Mouse (Mus musculus): ENCODE results near the gene Tspear. TPM values are rescaled to one million over a fixed set of nuclear protein-coding genes. Genes with fewer than 3 reads are reported as not detected.

The Tspear gene
- polyA plus RNA-seq, 1 experiment: not detected

DNA sequence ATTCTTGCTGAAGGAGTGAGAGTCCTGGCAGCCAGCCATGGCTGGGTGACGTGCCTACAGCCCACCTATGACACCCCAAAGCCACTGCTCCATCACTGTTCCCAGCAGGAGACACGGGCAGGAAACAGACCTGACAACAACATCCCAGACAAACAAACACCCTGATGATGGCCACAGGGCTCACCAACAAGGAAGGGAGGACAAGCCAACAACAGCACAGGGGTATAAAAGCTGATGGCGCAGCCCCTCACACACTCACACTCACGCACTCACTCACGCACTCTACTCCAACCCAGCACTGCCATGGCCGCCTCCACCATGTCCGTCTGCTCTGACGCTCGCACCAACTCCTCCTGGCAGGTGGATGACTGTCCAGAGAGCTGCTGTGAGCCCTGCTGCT lies 166.2 kb downstream of the Tspear start, which contains the start of gene Gm10318:
Gm10318 (plus strand) TSS at position 301 of the 400 bp plus-strand sequence.
- H3ac ChIP-seq (ENCODE audit: control insufficient read depth, insufficient read length, low read depth): no peak within 1 kb of the TSS
- H3K79me2 ChIP-seq (ENCODE audit: control insufficient read depth, insufficient read depth): no peaks in the 10 kb centered on the region
- H3K27me3 ChIP-seq (ENCODE audit: control insufficient read depth, insufficient read depth, insufficient read length): peaks cover 33% of the 10 kb centered on the region
- H3K36me3 ChIP-seq (ENCODE audit: control insufficient read depth, insufficient read depth): no peaks in the 10 kb centered on the region
- H3K4me3 ChIP-seq (ENCODE audit: insufficient read depth, poor library complexity, severe bottlenecking): no peak within 1 kb of the TSS
- no peaks in the 10 kb centered on the region for H3K79me3 ChIP-seq (ENCODE audit: low read depth)
- TF ChIP-seq CEBPB (IDR thresholded peaks at IDR 0.05; ENCODE audit: low read depth) (no peak), MYOG (IDR thresholded peaks at IDR 0.05; ENCODE audit: control insufficient read depth, extremely low read depth, insufficient read length) (no peak), MAX (IDR thresholded peaks at IDR 0.05) (no peak), MYOD1 (IDR thresholded peaks at IDR 0.05; ENCODE audit: control insufficient read depth, insufficient read length, low read depth) (no peak), USF1 (IDR thresholded peaks at IDR 0.05; ENCODE audit: low read depth) (no peak), CTCF (IDR thresholded peaks at IDR 0.05; ENCODE audit: control insufficient read depth, insufficient read depth, insufficient read length) (no peak), FOSL1 (IDR thresholded peaks at IDR 0.05; ENCODE audit: insufficient read depth, low read length, poor library complexity, severe bottlenecking) (no peak)

- Histone ChIP-seq H3K36me3 (ENCODE audit: control insufficient read depth, insufficient read depth) (no peaks in the 10 kb centered on the region), H3K79me2 (ENCODE audit: control insufficient read depth, insufficient read depth) (no peaks in the 10 kb centered on the region), H3ac (ENCODE audit: control insufficient read depth, insufficient read length, low read depth) (no peak within 1 kb of the TSS), H3K4me3 (ENCODE audit: insufficient read depth, poor library complexity, severe bottlenecking) (no peak within 1 kb of the TSS), H3K79me3 (ENCODE audit: low read depth) (no peaks in the 10 kb centered on the region), H3K27me3 (ENCODE audit: control insufficient read depth, insufficient read depth, insufficient read length) (peaks cover 10% of the 10 kb centered on the region)
- TF ChIP-seq MYOG (IDR thresholded peaks at IDR 0.05; ENCODE audit: control insufficient read depth, extremely low read depth, insufficient read length) (no peak), CEBPB (IDR thresholded peaks at IDR 0.05; ENCODE audit: low read depth) (no peak), FOSL1 (IDR thresholded peaks at IDR 0.05; ENCODE audit: insufficient read depth, low read length, poor library complexity, severe bottlenecking) (no peak)
These were observed 175.3 kb downstream of the Tspear start, which contains the start of gene Gm3285 for GRCm38 (mm10) chr10:77861675-77862074. TSS of gene Gm3285 (plus strand) at chr10:77861975.

GRCm38 (mm10) chr10:77864067-77864761 lies 177.8 kb downstream of the Tspear start:
- no peak for TF ChIP-seq USF1 (IDR thresholded peaks at IDR 0.05; ENCODE audit: low read depth)
- no peak for TF ChIP-seq FOSL1 (IDR thresholded peaks at IDR 0.05; ENCODE audit: insufficient read depth, low read length, poor library complexity, severe bottlenecking)
- no peak for TF ChIP-seq CTCF (IDR thresholded peaks at IDR 0.05; ENCODE audit: control insufficient read depth, insufficient read depth, insufficient read length)
- no peak for TF ChIP-seq MYOD1 (IDR thresholded peaks at IDR 0.05; ENCODE audit: control insufficient read depth, insufficient read length, low read depth)
- TF ChIP-seq MYOG (IDR thresholded peaks at IDR 0.05; ENCODE audit: control insufficient read depth, extremely low read depth, insufficient read length): no peak
- TF ChIP-seq CEBPB (IDR thresholded peaks at IDR 0.05; ENCODE audit: low read depth): no peak
- TF ChIP-seq MAX (IDR thresholded peaks at IDR 0.05): no peak
- no peak overlapping the region for H3K4me3 ChIP-seq (ENCODE audit: insufficient read depth, poor library complexity, severe bottlenecking)
- H3K79me2 ChIP-seq (ENCODE audit: control insufficient read depth, insufficient read depth): no peaks in the 10 kb centered on the region

DNA sequence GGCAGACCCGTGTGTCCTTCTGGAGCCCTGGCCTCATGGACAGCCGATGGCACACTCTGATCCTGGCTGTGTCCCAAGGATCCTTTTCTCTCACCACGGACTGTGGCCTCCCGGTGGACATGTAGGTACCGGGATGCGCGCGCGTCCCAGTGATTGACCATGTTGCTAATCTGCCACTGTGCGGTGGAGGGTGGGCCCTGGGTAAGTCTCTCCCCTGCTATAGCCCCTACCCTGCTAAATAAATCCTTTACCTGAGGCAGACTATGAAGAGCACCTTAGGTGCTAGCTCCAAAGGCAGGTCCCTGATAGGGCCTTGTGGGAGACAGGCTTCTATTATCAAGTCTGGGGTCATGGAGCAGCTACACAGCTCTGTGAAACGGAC lies 178.4 kb downstream of the Tspear start:
- no peak overlapping the region for H3K4me3 ChIP-seq (ENCODE audit: insufficient read depth, poor library complexity, severe bottlenecking)
- no peak for TF ChIP-seq MAX (IDR thresholded peaks at IDR 0.05)
- no peak for TF ChIP-seq CTCF (IDR thresholded peaks at IDR 0.05; ENCODE audit: control insufficient read depth, insufficient read depth, insufficient read length)
- TF ChIP-seq CEBPB (IDR thresholded peaks at IDR 0.05; ENCODE audit: low read depth): no peak
- H3K27me3 ChIP-seq (ENCODE audit: control insufficient read depth, insufficient read depth, insufficient read length): peaks cover 5% of the 10 kb centered on the region
- no peaks in the 10 kb centered on the region for H3K36me3 ChIP-seq (ENCODE audit: control insufficient read depth, insufficient read depth)
- no peaks in the 10 kb centered on the region for H3K79me3 ChIP-seq (ENCODE audit: low read depth)
- no peaks in the 10 kb centered on the region for H3K79me2 ChIP-seq (ENCODE audit: control insufficient read depth, insufficient read depth)
- no peak overlapping the region for H3ac ChIP-seq (ENCODE audit: control insufficient read depth, insufficient read length, low read depth)

More at GRCm38 (mm10) chr10:77864067-77864761, 177.8 kb downstream of the Tspear start:
- no peaks in the 10 kb centered on the region for H3K36me3 ChIP-seq (ENCODE audit: control insufficient read depth, insufficient read depth)
- no peak overlapping the region for H3ac ChIP-seq (ENCODE audit: control insufficient read depth, insufficient read length, low read depth)
- H3K79me3 ChIP-seq (ENCODE audit: low read depth): no peaks in the 10 kb centered on the region
- peaks cover 10% of the 10 kb centered on the region for H3K27me3 ChIP-seq (ENCODE audit: control insufficient read depth, insufficient read depth, insufficient read length)

GRCm38 (mm10) chr10:77867546-77867945 lies 181.2 kb downstream of the Tspear start:
- Histone ChIP-seq H3ac (ENCODE audit: control insufficient read depth, insufficient read length, low read depth) (no peak overlapping the region), H3K27me3 (ENCODE audit: control insufficient read depth, insufficient read depth, insufficient read length) (no peaks in the 10 kb centered on the region), H3K36me3 (ENCODE audit: control insufficient read depth, insufficient read depth) (no peaks in the 10 kb centered on the region), H3K79me2 (ENCODE audit: control insufficient read depth, insufficient read depth) (no peaks in the 10 kb centered on the region), H3K4me3 (ENCODE audit: insufficient read depth, poor library complexity, severe bottlenecking) (no peak overlapping the region), H3K79me3 (ENCODE audit: low read depth) (no peaks in the 10 kb centered on the region)
- no peak for TF ChIP-seq CEBPB (IDR thresholded peaks at IDR 0.05; ENCODE audit: low read depth)
- no peak for TF ChIP-seq MYOD1 (IDR thresholded peaks at IDR 0.05; ENCODE audit: control insufficient read depth, insufficient read length, low read depth)
- TF ChIP-seq MYOG (IDR thresholded peaks at IDR 0.05; ENCODE audit: control insufficient read depth, extremely low read depth, insufficient read length): no peak

- H3K79me2 ChIP-seq (ENCODE audit: control insufficient read depth, insufficient read depth): no peaks in the 10 kb centered on the region
- H3ac ChIP-seq (ENCODE audit: control insufficient read depth, insufficient read length, low read depth): no peak overlapping the region
- H3K4me3 ChIP-seq (ENCODE audit: insufficient read depth, poor library complexity, severe bottlenecking): no peak overlapping the region
- no peaks in the 10 kb centered on the region for H3K36me3 ChIP-seq (ENCODE audit: control insufficient read depth, insufficient read depth)
- TF ChIP-seq MAX (IDR thresholded peaks at IDR 0.05) (no peak), MYOD1 (IDR thresholded peaks at IDR 0.05; ENCODE audit: control insufficient read depth, insufficient read length, low read depth) (no peak), CEBPB (IDR thresholded peaks at IDR 0.05; ENCODE audit: low read depth) (no peak), CTCF (IDR thresholded peaks at IDR 0.05; ENCODE audit: control insufficient read depth, insufficient read depth, insufficient read length) (no peak), FOSL1 (IDR thresholded peaks at IDR 0.05; ENCODE audit: insufficient read depth, low read length, poor library complexity, severe bottlenecking) (no peak), MYOG (IDR thresholded peaks at IDR 0.05; ENCODE audit: control insufficient read depth, extremely low read depth, insufficient read length) (no peak), USF1 (IDR thresholded peaks at IDR 0.05; ENCODE audit: low read depth) (no peak)
- H3K27me3 ChIP-seq (ENCODE audit: control insufficient read depth, insufficient read depth, insufficient read length): no peaks in the 10 kb centered on the region
- no peaks in the 10 kb centered on the region for H3K79me3 ChIP-seq (ENCODE audit: low read depth)
These were observed 183.3 kb downstream of the Tspear start for GRCm38 (mm10) chr10:77869651-77870050.

All from C2C12 (cell line).